Mouse (Mus musculus): ENCODE measurements at regions not wholly inside any gene's neighbourhood (a gene's known extent, or its start where the extent isn't known, plus 50 kb on each side); places are given as distances from the start of the nearest gene placed in this dataset.
"Not testable (repeated sequence)": the region's sequence is repeated elsewhere in the genome, so short reads cannot be mapped to it uniquely, and the experiment has no call there.

- intact Hi-C loops (cut with DNase I): no loop called here
- DNase-seq: no peak
Observed at GRCm38 (mm10) chr7:62179387-62179786, 167.0 kb upstream of the Ndn start.

- intact Hi-C loops (cut with DNase I): no loop called here
Observed at GRCm38 (mm10) chr7:62208529-62208928, 137.8 kb upstream of the Ndn start.

GRCm38 (mm10) chr7:62209117-62209700 is 137.2 kb upstream of the Ndn start:
- intact Hi-C loops (cut with DNase I): no loop called here
- peak; percentile 56 for DNase-seq

More at GRCm38 (mm10) chr7:62208529-62208928, 137.8 kb upstream of the Ndn start:
- no peak for DNase-seq

GRCm38 (mm10) chr7:62225184-62225583 is 121.2 kb upstream of the Ndn start:
- intact Hi-C loops (cut with DNase I): no loop called here
- DNase-seq: no peak

- intact Hi-C loops (cut with DNase I): loop anchor here (2.0 kb wide), 1 partner anchor 155 kb away; no protein-coding TSS in a partner anchor
- DNase-seq: no peak
Observed at GRCm38 (mm10) chr7:62227727-62228126, 118.6 kb upstream of the Ndn start.

- DNase-seq: no peak
- intact Hi-C loops (cut with DNase I): no loop called here
Observed at GRCm38 (mm10) chr7:62230713-62231112, 115.7 kb upstream of the Ndn start.

- intact Hi-C loops (cut with DNase I): no loop called here
- DNase-seq: peak; percentile 90
Observed at GRCm38 (mm10) chr7:62231120-62231574, 115.2 kb upstream of the Ndn start.

- no peak for DNase-seq
- intact Hi-C loops (cut with DNase I): no loop called here
Observed at GRCm38 (mm10) chr7:62232076-62232475, 114.3 kb upstream of the Ndn start.

GRCm38 (mm10) chr7:62234037-62234436 is 112.3 kb upstream of the Ndn start:
- DNase-seq: no peak
- intact Hi-C loops (cut with DNase I): no loop called here

GRCm38 (mm10) chr7:62235766-62236165 is 110.6 kb upstream of the Ndn start:
- peak; percentile 21 for DNase-seq
- intact Hi-C loops (cut with DNase I): no loop called here

GRCm38 (mm10) chr7:62261688-62262114 is 84.7 kb upstream of the Ndn start:
- intact Hi-C loops (cut with DNase I): no loop called here
- peak; percentile 2 for DNase-seq

GRCm38 (mm10) chr7:62262174-62262573 is 84.2 kb upstream of the Ndn start:
- DNase-seq; intact Hi-C loops (cut with DNase I): not testable (repeated sequence)

GRCm38 (mm10) chr7:62269156-62269855 is 77.1 kb upstream of the Ndn start:
- no peak for DNase-seq
- intact Hi-C loops (cut with DNase I): no loop called here

- no peak for DNase-seq
Observed at GRCm38 (mm10) chr7:62276219-62276618, 70.2 kb upstream of the Ndn start.

GRCm38 (mm10) chr7:62278492-62278891 is 67.9 kb upstream of the Ndn start:
- intact Hi-C loops (cut with DNase I): no loop called here
- DNase-seq: no peak

More at GRCm38 (mm10) chr7:62276219-62276618, 70.2 kb upstream of the Ndn start:
- intact Hi-C loops (cut with DNase I): no loop called here

- intact Hi-C loops (cut with DNase I): no loop called here
- DNase-seq: no peak
Observed at GRCm38 (mm10) chr7:62279022-62279421, 67.3 kb upstream of the Ndn start.
